Mouse (Mus musculus): Measurements from ENCODE around the gene Vsig2. TPM values are rescaled to one million over a fixed set of nuclear protein-coding genes. Genes with fewer than 3 reads are reported as not detected.

Gene Vsig2
- polyA plus RNA-seq (2012): not detected in 2 replicates

DNA sequence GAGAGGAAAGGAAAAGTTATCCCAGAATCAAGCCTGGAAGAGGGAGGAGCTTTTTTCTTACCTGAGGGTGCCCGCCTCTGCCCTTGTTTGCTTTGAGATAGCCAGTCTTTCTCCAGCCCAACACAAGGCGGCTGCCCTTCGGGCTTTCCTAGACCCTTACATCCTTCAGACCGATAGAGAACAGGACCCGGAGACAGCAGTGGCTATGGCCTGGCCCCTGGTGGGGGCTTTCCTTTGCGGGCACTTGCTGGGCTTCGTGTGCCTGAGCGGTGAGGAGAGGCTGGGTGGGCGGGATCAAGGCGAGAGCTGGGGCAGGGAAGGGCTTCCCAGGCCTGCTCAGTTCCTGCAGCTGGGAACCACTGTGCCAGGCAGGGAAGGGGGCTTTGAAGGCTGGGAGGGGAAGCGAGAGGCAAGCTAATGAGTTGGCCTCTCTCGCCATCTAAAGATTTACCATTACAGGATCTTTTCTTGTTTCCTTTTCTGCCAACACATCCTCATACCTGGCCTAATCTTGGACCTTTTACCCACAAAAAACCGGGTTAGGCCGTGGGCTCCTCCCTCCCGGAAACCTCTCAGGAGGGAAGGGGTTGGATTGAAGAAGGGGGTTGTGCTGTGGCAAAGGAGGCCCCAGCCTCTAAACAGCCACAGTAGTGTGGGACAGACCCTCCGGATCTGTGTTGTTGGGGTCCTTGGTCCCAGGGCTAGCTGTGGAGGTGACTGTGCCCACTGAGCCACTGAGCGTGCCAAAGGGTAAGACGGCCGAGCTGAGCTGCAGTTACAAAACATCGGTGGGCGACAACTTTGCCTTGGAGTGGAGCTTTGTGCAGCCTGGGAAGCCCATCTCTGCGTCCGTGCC is at the start of gene Vsig2:
Gene Vsig2, plus strand, starts transcription at position 86 of the 856 bp plus-strand sequence.
- no peak for TF ChIP-seq GATA1 (IDR thresholded peaks at IDR 0.05; ENCODE audit: low read length)

DNA sequence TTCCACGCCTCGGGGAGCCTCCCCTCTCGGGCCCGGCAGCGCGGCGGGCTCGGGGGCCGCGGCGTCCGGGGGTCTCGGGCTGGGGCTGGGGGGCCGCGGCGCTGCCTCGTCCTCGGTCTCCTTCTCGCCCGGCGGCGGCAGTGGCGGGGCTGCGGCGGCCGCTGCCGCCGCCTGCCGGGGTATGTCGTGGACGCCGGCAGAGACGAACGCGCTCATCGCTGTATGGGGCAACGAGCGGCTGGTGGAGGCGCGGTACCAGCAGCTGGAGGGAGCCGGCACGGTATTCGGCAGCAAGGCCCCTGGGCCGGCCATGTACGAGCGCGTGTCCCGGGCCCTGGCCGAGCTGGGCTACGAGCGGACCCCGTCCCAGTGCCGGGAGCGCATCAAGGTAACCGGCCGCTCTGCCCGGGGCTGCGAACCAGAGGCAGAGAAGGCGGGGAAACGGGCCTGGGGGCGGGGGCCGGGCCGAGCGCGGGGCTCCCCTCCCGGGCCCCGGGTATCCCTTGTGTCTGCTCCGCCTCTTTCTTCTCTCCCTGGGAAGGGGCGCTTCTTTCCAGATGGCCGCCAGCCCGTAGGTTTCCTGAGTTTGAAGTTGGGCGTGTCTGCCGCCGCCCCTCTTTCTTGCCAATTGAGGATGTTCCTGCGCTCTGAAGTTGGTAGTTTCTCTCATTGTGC is 49.5 kb upstream of the Vsig2 start:
- no peak for TF ChIP-seq GATA1 (IDR thresholded peaks at IDR 0.05; ENCODE audit: low read length)

DNA sequence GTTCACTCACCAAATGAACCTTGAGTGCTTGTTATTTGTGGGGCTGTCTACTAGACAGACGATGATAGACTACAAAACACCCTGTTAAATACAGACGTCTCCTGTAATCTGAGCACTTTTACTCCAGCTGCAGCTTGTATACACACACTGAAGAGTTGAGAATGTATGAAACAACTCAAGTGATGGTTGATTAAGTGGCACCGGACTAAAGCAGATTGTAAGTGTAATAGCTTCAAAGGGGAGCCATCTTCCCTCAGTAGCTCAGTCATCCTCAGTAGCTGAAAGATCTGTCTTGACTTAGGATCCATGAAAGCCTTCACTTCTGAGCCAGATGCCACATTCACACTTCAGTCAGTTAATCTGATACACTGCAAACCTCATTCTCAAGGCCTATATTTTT is 43.3 kb upstream of the Vsig2 start:
- no peak for TF ChIP-seq GATA1 (IDR thresholded peaks at IDR 0.05; ENCODE audit: low read length)

DNA sequence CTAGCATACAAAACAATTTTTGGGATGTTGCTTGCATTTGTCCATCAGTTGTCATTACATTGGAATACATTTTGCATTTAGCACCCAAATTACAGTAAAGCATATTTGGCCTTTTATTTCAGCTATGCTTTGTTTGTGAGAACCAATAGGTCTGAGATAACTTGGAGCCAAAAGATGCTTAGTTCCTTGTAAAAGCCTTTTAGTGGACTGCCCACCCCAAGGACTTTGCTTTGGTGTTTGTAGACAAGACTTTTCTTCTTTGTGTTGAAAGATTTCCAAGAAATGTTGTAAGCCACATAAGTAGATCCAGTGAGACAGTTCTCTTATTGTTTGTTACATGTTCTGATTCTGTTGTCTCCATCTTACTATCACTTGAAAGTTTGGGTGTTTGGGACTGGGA is 42.7 kb upstream of the Vsig2 start:
- TF ChIP-seq GATA1 (IDR thresholded peaks at IDR 0.05; ENCODE audit: low read length): no peak

DNA sequence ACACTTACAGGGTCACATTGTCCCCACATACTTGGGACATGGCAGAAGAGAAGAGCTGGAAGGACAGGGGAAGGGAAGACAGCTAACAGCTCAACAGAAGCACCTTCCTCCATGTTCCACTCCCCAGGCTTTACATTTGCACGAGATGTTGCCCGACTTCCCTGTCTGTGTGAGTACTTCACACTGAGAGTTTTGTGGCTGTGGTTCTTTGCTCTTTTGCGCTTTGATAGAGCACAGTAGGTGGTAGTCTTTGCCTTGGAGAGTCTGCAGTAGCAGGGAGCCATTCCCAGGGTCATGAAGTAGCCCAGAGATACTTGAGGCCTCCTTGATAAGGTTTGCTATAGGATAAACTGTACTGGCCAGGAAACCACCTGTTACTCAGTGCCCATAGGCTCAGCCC is 38.9 kb upstream of the Vsig2 start:
- no peak for TF ChIP-seq GATA1 (IDR thresholded peaks at IDR 0.05; ENCODE audit: low read length)

DNA sequence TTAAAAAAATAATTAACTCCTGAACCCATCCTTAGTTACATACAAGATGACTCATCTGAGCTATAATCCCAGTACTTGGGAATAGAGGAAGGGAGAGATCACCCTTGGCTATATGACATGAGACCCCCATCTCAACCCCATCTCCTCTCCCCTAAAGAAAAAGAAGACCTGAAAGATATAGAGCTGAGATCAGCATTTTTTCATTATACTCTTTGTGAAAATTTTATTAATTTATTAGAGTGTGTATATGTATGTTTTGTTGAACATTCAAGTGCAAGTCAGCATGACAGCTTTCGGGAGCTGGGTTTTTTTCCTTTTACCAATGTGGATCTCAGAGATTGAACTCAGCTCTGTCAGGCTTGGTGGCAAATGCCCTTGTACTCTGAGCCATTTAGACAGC is 37.9 kb upstream of the Vsig2 start:
- TF ChIP-seq GATA1 (IDR thresholded peaks at IDR 0.05; ENCODE audit: low read length): no peak

DNA sequence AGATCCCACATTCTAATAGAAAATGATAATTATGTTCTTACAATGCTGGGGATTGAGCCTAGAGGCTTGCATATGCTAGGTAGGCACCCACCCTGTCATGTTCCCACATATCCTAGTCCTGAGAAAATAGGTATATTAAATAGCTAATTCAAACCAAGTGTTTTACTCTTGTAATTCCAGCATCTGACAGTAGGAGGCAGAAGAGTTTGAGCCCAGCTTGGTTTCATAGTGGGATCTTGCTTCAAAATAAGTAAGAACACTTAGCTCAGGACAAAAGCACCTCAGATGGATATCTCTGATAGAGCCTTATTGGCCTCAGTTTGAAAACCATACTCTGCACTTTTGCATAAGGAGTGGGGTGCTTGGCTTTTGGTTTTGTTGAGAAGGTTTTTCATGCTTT is 34.7 kb upstream of the Vsig2 start:
- TF ChIP-seq GATA1 (IDR thresholded peaks at IDR 0.05; ENCODE audit: low read length): no peak

DNA sequence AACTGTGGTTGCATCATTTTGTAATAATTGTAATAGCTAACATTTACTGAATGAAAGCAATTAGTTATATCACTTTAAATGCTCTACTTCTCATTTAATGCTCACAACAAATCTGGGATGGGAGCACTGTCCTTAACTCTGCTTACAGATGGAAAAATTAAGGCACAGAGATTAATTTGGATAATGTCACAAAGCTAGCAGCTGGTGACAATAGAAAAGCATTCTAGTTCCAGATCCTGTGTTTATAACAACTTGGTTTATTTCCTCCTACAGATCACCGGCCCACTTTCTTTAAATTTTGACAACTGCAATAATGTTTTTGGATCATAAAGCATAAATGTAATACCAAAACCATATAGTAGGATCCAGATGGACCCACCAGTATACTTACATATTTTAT is 33.0 kb upstream of the Vsig2 start:
- TF ChIP-seq GATA1 (IDR thresholded peaks at IDR 0.05; ENCODE audit: low read length): no peak

DNA sequence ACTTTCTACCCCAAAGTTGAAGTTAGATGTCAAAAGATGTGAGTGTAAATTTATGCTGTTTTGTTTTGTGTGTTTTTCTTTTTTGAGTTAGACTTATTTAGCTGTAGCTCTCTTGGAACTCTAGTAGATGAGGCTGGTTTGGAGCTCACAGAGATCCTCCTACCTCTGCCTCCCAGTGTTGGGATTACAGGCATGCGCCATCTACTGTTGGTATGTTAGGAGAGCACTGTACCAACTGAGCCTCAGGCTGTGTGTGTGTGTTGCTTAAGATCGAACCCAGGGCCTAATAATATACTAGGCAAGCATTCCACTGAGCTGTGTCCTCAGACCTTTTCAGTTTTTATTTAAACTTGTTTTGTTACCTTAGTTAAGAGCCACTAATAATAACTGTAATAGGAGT is 27.0 kb upstream of the Vsig2 start:
- TF ChIP-seq GATA1 (IDR thresholded peaks at IDR 0.05; ENCODE audit: low read length): no peak

DNA sequence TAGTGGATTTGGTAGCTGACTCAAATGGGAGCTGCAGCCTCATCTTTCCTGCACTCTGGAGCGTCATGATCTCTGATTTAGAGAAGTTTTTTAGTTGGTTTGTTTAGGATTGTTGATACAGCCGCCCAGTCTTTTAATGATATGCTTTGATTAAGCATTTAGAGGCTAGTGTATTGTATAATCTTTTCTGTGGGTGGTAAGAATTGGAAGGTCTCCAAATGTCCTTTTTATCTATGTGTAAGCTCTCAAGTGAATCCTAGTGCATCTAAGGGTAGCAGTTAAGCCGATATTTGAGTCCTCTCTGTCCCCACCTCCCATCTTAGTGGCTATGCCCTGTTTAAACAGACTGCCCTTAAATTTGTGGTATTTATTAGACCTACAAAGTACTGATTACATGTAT is 24.6 kb upstream of the Vsig2 start:
- TF ChIP-seq GATA1 (IDR thresholded peaks at IDR 0.05; ENCODE audit: low read length): no peak

DNA sequence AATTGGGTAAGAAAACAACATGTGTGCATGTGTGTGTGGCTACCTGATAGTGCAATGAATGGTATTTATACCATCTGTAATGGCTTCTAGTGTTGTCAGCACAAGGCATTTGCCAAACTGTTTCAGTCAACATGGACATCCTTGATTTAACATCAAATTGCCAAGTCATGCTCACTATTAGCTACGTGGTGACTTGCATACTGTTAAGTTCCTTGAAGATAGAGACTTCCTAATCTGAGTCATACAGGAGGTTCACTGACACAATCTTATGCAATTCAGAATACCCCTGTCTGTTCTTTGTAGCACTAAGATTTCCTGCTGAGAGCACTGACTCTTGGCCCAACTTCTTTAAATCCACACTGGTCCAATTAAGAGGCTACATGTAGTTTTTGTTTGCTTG is 21.6 kb upstream of the Vsig2 start:
- peak; percentile 98 for TF ChIP-seq GATA1 (IDR thresholded peaks at IDR 0.05; ENCODE audit: low read length)

DNA sequence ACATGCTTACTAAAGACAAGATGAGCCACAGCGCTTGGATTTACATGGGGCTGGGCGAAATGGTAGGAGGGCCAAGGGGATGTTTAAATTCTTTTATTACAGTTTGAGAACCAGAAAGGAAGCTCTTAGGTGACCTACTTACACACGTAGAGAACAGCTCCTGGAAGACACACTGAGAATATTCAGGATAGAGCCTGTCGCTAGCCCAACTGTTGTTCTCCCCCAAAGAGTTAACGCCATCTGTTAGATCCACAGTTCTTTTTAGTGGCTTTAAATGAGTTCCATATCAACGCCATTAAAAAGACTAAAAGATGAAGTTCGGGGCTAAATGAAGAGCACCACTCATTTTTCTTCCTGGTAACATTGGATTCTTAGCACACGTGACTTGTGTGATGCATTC is 20.1 kb upstream of the Vsig2 start:
- TF ChIP-seq GATA1 (IDR thresholded peaks at IDR 0.05; ENCODE audit: low read length): no peak

DNA sequence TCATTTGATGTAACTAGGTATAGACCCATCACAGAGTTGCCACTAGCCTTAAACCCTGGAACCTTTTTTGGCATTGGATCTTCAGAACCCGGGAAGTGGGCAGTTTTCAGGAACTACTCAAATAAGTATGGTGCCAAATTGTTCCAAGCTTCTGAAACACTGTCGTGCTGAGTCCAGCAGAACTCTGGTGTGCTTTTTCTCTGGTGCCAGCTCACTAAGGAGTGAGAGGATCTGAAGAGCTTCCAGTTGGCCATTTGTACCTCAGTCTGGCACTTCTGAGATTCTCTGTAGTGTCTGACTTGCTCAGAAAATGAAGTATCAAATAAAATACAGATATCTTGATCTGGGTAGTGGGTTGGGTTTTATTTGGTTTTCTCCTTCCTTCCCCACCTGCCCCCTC is 19.1 kb upstream of the Vsig2 start:
- TF ChIP-seq GATA1 (IDR thresholded peaks at IDR 0.05; ENCODE audit: low read length): no peak

DNA sequence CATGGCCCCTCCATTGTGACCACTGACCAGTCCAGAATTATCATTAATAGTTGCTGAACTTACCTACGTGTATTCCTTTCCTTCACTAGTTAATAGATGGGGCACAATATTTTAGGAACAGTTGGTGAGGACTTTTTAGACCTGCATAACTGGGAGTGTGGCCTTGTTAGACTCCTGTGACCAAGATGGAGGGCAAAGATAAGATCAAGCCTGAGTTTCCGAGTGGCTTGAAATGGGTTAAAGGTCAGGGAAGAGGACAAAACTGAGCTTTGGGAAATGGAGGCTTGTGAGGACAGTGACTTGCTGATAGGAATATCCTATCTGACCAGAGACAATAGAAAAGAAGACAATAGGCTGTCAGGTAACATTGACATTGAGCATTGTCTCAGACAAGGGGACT is 13.6 kb upstream of the Vsig2 start:
- TF ChIP-seq GATA1 (IDR thresholded peaks at IDR 0.05; ENCODE audit: low read length): no peak

DNA sequence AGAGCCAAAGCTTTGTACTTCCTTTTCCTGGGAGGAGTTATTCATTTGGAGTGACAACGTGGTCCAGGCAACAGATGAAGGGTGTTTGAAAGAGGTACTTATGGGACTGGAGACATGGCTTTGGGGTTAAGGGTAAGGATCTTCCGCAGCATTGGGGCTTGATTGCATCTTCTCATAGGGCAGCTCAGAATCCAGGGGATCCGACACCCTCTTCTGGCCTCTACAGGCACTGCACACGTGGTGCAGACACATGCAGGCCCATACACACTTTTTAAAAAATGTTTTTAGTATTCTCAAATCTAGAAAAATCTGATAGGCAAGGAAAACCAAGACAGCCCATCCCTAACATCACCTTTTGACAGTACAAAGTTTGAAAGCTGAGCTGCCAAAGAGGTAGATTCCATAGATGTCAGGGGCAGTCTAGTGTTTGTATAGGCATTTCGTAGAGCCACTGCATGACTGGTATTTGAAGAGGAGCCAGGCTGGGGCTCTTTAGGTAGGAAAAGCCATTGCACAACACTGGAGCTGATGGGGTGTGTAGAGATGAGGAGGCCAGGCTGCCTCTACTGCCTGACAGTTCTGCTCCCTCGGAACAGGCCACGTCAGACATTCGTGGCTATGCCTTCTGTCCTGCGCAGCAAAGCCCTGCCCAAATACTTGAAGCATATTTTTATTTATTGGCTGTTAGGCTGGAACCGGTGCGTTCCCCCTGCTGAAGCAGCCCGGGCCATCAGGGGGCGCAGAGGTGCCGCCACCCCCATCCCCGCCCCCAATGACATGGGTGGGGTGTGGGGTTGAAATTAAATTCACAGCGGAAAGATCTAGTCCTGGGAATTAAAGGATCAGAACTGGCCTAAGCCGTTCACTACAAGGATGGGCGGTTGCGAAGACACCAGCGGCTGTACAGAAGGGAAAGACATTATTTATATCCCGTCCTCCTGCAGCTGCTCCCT is 12.3 kb upstream of the Vsig2 start:
- no peak for TF ChIP-seq GATA1 (IDR thresholded peaks at IDR 0.05; ENCODE audit: low read length)

Measured in G1E-ER4 (cell line).